Mouse (Mus musculus) gastrocnemius, postnatal 36 days (tissue): ENCODE data around the gene Wdr5. TPM values are rescaled to one million over a fixed set of nuclear protein-coding genes. Genes with fewer than 3 reads are reported as not detected.

ENCODE experiments used
- DNase-seq, 2 experiments: peaks; one replicate each; pipeline ENCODE4 v3.0.0; 2022
- intact Hi-C: fragments of 180-260 bp; cut with DNase I; formaldehyde crosslinking; loops from one replicate; pipeline ENCODE4 v1.15.1; 2025
- total RNA-seq, 2 experiments: library from RNA; stranded (reverse); gene quantifications; 2 replicates each; pipeline ENCODE4 v1.2.3; 2021

Gene Wdr5
- total RNA-seq, 2 experiments from 2014 or later = 14.5 to 16.8 TPM

GRCm38 (mm10) chr2:27582112-27582511 lies 67.2 kb downstream of the Wdr5 start:
- intact Hi-C loops = loop anchor here (5.0 kb wide), 1 partner anchor 75 kb away; no protein-coding TSS in a partner anchor
- no peak for DNase-seq

GRCm38 (mm10) chr2:27583019-27583418 lies 68.1 kb downstream of the Wdr5 start:
- intact Hi-C loops = loop anchor here (5.0 kb wide), 1 partner anchor 74 kb away; no protein-coding TSS in a partner anchor
- no peak for DNase-seq

GRCm38 (mm10) chr2:27584546-27584945 lies 69.6 kb downstream of the Wdr5 start:
- intact Hi-C loops = loop anchor here (5.0 kb wide), 1 partner anchor 73 kb away; no protein-coding TSS in a partner anchor

More at GRCm38 (mm10) chr2:27584546-27584945, 69.6 kb downstream of the Wdr5 start:
- DNase-seq = no peak

Other genes starting within 250 kb of the Wdr5 start
- gene Vav2, start 88.1 kb upstream of the Wdr5 start, total RNA-seq = 1 to 10 TPM; 3.1 to 3.9 TPM
- gene Brd3os, start 72.8 kb upstream of the Wdr5 start, total RNA-seq = 1 to 10 TPM; 1.0 TPM
- gene Brd3, start 7.5 kb upstream of the Wdr5 start, total RNA-seq = 10 to 100 TPM; 18.7 to 19.5 TPM
- 100 to 1,000 TPM in 1 of 2 experiments, 10 to 100 TPM in 1; 95.6 to 103 TPM for gene Rxra, start 161.3 kb downstream of the Wdr5 start, total RNA-seq